Mouse (Mus musculus): ENCODE measurements at regions not wholly inside any gene's neighbourhood (a gene's known extent, or its start where the extent isn't known, plus 50 kb on each side); places are given as distances from the start of the nearest gene placed in this dataset.

GRCm38 (mm10) chr1:157013669-157014048 is 74.2 kb upstream of the Ralgps2 start:
- TF ChIP-seq CTCF (IDR thresholded peaks at IDR 0.05; ENCODE audit: extremely low read depth, insufficient read depth, insufficient read length, insufficient replicate concordance) = no peak
- TF ChIP-seq POLR2A (IDR thresholded peaks at IDR 0.05; ENCODE audit: low read depth, low read length) = no peak

Data from spleen, adult 2 months (tissue).